Mouse (Mus musculus): ENCODE measurements around the gene Gja8. TPM values are rescaled to one million over a fixed set of nuclear protein-coding genes. Genes with fewer than 3 reads are reported as not detected.

Gene Gja8
- polyA plus RNA-seq, 1 experiment from 2014 or later = not detected

DNA sequence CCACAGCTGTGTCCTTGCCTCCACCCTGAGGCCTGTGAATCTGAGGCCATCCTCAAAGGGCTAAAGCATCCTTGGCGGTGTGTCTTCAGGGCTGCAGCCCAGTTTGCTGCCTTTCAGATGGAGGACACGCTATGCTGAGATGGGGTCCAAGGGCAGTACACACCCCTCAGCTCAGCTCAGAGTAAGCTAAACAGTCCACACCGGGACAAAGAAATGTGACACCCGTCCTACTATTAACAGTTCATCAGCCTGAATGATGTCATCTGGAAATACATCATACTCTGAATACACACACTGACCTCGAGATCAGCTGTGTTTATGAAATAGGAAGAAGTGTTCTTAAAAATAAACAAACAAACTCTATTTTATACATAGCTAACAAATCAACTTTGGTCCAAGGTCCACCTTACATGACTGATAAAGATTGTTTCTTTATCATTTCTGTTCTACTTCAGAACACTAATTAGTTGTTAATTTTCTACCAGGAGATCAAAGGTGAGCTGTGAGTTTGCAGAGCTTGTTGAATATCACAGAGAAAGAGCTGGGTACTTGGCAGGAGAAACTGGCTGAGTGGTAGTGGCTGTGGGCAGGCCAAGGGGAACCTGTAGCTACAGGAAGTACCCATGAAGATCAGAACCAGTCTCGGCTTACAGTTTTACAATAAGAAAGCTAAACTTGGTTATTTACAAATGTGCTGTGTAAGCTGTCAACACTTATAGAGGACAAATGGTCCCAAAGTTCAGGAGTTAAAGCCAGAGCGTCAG lies 50.8 kb downstream of the Gja8 start:
- H3K9me3 ChIP-seq = no peaks in the 10 kb centered on the region
- no peak for ATAC-seq (ENCODE audit: insufficient number of reproducible peaks, insufficient read depth, low FRiP score, low TSS enrichment, low read depth)
- 81% methylated on average over 7 of the region's 7 CpGs for WGBS

DNA sequence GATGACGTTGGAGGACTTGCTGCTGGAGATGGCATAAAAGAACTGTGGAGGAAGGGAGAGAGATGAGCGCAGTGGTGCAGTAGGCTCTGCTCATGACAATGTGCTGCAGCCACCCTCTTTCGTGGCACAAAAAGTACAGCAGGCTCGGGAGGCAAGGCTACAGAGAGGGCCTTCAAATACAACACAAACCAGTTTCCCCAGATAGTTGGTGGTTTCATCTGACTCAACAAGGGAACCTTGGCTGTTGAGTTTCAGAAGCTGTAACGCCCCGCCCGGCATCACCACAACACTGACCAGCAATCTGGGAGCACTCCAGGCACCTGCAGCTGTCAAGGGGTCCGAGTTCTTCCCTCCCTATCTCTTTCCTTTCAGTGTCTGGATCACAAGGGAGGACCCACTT lies 53.3 kb downstream of the Gja8 start:
- WGBS = 92% methylated on average over 8 of the region's 8 CpGs
- ATAC-seq (ENCODE audit: insufficient number of reproducible peaks, insufficient read depth, low FRiP score, low TSS enrichment, low read depth) = no peak
- Histone ChIP-seq H3K27ac (no peak overlapping the region), H3K36me3 (peaks cover 78% of the 10 kb centered on the region), H3K4me3 (no peak overlapping the region), H3K9me3 (no peaks in the 10 kb centered on the region), H3K27me3 (no peaks in the 10 kb centered on the region), H3K4me1 (no peaks in the 10 kb centered on the region), H3K4me2 (no peak overlapping the region), H3K9ac (no peak overlapping the region)

More for the DNA sequence above, 50.8 kb downstream of the Gja8 start:
- H3K4me1 ChIP-seq = no peaks in the 10 kb centered on the region
- H3K4me2 ChIP-seq = no peak overlapping the region
- H3K4me3 ChIP-seq = no peak overlapping the region
- peaks cover 79% of the 10 kb centered on the region for H3K36me3 ChIP-seq
- H3K9ac ChIP-seq = no peak overlapping the region
- no peaks in the 10 kb centered on the region for H3K27me3 ChIP-seq
- H3K27ac ChIP-seq = no peak overlapping the region

DNA sequence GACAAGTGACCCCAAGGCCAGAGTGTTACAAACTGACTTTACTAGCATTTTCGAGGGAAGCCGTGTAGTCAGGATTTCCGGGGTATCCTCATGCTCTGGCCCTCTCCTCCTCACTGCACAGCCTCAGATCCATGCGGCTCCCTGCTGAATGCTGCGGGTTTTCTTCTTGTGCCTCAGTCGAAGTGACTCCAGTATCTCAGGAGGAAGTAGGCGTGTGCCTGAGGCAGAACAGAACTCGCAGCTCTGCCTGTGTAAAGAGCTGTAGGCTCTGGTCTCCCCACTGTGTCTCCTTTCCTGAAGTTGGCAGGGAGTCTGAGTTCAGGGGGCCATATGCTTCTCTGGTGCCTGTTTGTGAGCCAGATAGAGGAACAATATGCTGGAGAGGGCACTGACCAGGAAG lies 54.8 kb downstream of the Gja8 start:
- Histone ChIP-seq H3K9ac (no peak overlapping the region), H3K9me3 (no peaks in the 10 kb centered on the region), H3K4me2 (no peak overlapping the region), H3K36me3 (peaks cover 73% of the 10 kb centered on the region), H3K4me1 (no peaks in the 10 kb centered on the region), H3K27ac (no peak overlapping the region), H3K4me3 (no peak overlapping the region), H3K27me3 (no peaks in the 10 kb centered on the region)
- WGBS = 76% methylated on average over 8 of the region's 8 CpGs
- ATAC-seq (ENCODE audit: insufficient number of reproducible peaks, insufficient read depth, low FRiP score, low TSS enrichment, low read depth) = no peak

DNA sequence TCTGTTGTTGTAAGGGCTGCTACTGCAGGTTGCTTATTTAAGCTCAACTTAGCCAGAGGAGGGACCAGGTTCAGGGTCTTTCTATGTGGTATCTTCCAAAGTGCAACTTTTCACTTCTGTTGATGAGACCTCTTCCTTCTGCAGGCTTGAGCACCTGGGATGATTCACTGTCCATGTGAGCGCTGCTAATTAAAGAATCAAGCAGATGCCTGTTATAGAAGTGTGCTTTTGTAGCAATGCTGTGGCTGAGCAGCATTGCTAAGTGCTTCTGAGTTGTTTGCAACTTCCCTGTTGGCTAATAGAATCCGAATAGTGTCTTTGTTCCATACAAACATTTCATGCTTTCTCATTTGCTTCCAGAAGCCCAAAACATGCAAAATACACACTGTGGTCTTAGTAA lies 55.5 kb downstream of the Gja8 start:
- Histone ChIP-seq H3K9me3 (no peaks in the 10 kb centered on the region), H3K4me2 (no peak overlapping the region), H3K4me1 (no peaks in the 10 kb centered on the region), H3K27me3 (no peaks in the 10 kb centered on the region), H3K27ac (no peak overlapping the region), H3K36me3 (peaks cover 68% of the 10 kb centered on the region), H3K4me3 (no peak overlapping the region), H3K9ac (no peak overlapping the region)
- ATAC-seq (ENCODE audit: insufficient number of reproducible peaks, insufficient read depth, low FRiP score, low TSS enrichment, low read depth) = no peak
- WGBS = 90% methylated on average over 2 of the region's 2 CpGs

DNA sequence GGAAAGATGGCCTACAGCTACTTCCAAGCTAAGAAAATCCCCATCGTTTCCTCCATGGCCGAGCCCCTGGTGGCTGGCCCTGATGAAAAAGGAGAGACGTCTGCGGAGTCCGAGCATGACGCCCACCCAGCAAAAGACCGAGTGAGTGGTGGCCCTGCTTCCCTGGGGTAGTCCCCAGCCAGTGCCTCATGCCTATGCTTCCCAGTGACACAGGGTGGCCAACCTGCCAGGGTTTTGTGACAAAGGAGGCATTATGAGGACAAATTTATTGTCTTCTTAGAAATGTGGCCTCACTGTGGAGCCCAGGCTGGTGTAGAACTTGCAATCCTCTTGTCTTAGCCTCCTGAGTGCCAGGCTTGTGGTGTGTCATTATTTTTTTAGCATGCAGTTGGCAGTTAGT lies 56.7 kb downstream of the Gja8 start:
- no peak overlapping the region for H3K4me3 ChIP-seq
- WGBS = 95% methylated on average over 7 of the region's 7 CpGs
- ATAC-seq (ENCODE audit: insufficient number of reproducible peaks, insufficient read depth, low FRiP score, low TSS enrichment, low read depth) = no peak

DNA sequence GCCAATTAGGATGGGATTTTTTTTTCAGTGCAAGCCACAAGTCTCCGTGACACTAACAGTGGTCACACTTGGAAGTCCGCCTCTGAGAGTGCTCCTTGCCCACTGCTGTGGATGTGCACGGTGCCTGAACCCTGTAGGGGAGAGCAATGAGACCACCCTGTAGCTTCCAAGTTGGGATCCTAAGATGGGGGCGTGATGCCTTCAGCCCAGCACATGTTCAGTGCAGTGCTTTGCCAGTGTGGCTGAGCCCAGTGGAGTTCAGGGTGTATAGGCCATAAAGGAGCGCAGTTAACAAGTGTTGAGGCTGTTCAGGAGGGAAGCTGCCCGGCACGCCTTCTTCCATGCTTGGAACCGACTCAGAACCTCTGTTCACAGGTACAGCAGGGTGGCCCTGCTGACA lies 57.3 kb downstream of the Gja8 start:
- Histone ChIP-seq H3K27me3 (no peaks in the 10 kb centered on the region), H3K4me1 (no peaks in the 10 kb centered on the region), H3K27ac (no peak overlapping the region), H3K9ac (no peak overlapping the region), H3K9me3 (no peaks in the 10 kb centered on the region), H3K4me2 (no peak overlapping the region), H3K4me3 (no peak overlapping the region), H3K36me3 (peaks cover 53% of the 10 kb centered on the region)
- no peak for ATAC-seq (ENCODE audit: insufficient number of reproducible peaks, insufficient read depth, low FRiP score, low TSS enrichment, low read depth)
- WGBS = 93% methylated on average over 8 of the region's 8 CpGs

More for the DNA sequence above, 56.7 kb downstream of the Gja8 start:
- peaks cover 58% of the 10 kb centered on the region for H3K36me3 ChIP-seq
- H3K4me2 ChIP-seq = no peak overlapping the region
- H3K9ac ChIP-seq = no peak overlapping the region
- no peaks in the 10 kb centered on the region for H3K4me1 ChIP-seq
- no peaks in the 10 kb centered on the region for H3K9me3 ChIP-seq
- H3K27me3 ChIP-seq = no peaks in the 10 kb centered on the region
- no peak overlapping the region for H3K27ac ChIP-seq

DNA sequence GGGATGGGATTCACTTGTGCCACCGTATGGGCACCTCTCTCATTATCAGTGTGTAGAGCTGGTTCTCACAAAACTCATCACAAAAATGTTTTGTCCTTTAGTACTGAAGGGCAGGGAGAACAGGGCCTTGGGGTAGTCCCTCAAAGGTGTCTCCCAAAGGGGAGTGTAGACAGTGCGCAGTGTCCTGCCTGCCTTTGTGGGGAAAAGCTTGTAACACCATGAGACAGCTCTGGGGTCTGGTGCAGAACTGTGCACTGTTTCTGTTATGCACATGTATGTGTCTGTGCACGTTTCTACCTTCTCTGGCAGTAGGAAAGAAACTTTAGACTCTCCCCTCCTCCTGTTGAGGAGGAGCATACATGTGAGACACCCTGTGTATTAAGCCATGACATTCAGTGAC lies 58.0 kb downstream of the Gja8 start:
- 91% methylated on average over 3 of the region's 3 CpGs for WGBS
- Histone ChIP-seq H3K9ac (no peak overlapping the region), H3K27ac (no peak overlapping the region), H3K27me3 (no peaks in the 10 kb centered on the region), H3K4me2 (no peak overlapping the region), H3K9me3 (no peaks in the 10 kb centered on the region), H3K4me1 (no peaks in the 10 kb centered on the region), H3K4me3 (no peak overlapping the region), H3K36me3 (peaks cover 46% of the 10 kb centered on the region)
- ATAC-seq (ENCODE audit: insufficient number of reproducible peaks, insufficient read depth, low FRiP score, low TSS enrichment, low read depth) = no peak

Other genes starting within 250 kb of the Gja8 start
- gene Pias3, start 229.6 kb downstream of the Gja8 start, polyA plus RNA-seq (2015; fragmentation: Nextera tagmentation; extraction: Ambion mirVana) = 71.5 and 75.2 TPM in 2 replicates
- gene Nudt17, start 217.5 kb downstream of the Gja8 start, polyA plus RNA-seq (2015; fragmentation: Nextera tagmentation; extraction: Ambion mirVana) = 13.5 and 16.5 TPM in 2 replicates
- gene Polr3c, start 198.4 kb downstream of the Gja8 start, polyA plus RNA-seq (2015; fragmentation: Nextera tagmentation; extraction: Ambion mirVana) = 33.3 and 34.5 TPM in 2 replicates
- 47.9 and 53.1 TPM in 2 replicates for gene Rnf115, start 198.4 kb downstream of the Gja8 start, polyA plus RNA-seq (2015; fragmentation: Nextera tagmentation; extraction: Ambion mirVana)
- gene Pdzk1, start 96.7 kb downstream of the Gja8 start, polyA plus RNA-seq (2015; fragmentation: Nextera tagmentation; extraction: Ambion mirVana) = 0.85 TPM in 1 of 2 replicates, not detected in the other
- gene Cd160, start 96.7 kb downstream of the Gja8 start, polyA plus RNA-seq (2015; fragmentation: Nextera tagmentation; extraction: Ambion mirVana) = 0.13 and 0.17 TPM in 2 replicates
- gene Gja5, start 21.3 kb downstream of the Gja8 start, polyA plus RNA-seq (2015; fragmentation: Nextera tagmentation; extraction: Ambion mirVana) = 9.7 and 10.6 TPM in 2 replicates
- gene Gpr89, start 20.7 kb downstream of the Gja8 start, polyA plus RNA-seq (2015; fragmentation: Nextera tagmentation; extraction: Ambion mirVana) = 39.5 and 47.9 TPM in 2 replicates
- gene Acp6, start 232.8 kb upstream of the Gja8 start, polyA plus RNA-seq (2015; fragmentation: Nextera tagmentation; extraction: Ambion mirVana) = 49.1 and 53.8 TPM in 2 replicates

All from embryonic facial prominence, embryonic 13.5 days (tissue).